Mouse (Mus musculus) left cerebral cortex, adult 2 months (tissue): ENCODE measurements around the gene Tmem62. TPM values are rescaled to one million over a fixed set of nuclear protein-coding genes. Genes with fewer than 3 reads are reported as not detected.
"Not testable (repeated sequence)": the region's sequence is repeated elsewhere in the genome, so short reads cannot be mapped to it uniquely, and the experiment has no call there.

Source experiments
- DNase-seq, 2 experiments: peaks; one replicate each; pipeline ENCODE4 v3.0.0; 2021 to 2022; ENCODE audit warnings: low spot score in 2 of 2, mixed read lengths in 1 of 2; ENCODE audit errors: extremely low spot score in 1 of 2
- H3K27ac ChIP-seq: fragments of 200-600 bp; 2 replicates; pipeline ENCODE4 v1.8.1; 2022
- H3K4me3 ChIP-seq: fragments of 200-600 bp; 2 replicates; pipeline ENCODE4 v1.8.1; 2022
- CTCF ChIP-seq: fragments of 200-600 bp; IDR thresholded peaks from 2 replicates; pipeline ENCODE4 v1.8.1; 2022; ENCODE audit warnings: antibody characterized with exemption, mild to moderate bottlenecking, moderate library complexity
- intact Hi-C: fragments of 180-260 bp; cut with DNase I; formaldehyde crosslinking; loops from one replicate; pipeline ENCODE4 v1.15.1; 2025
- microRNA-seq, 2 experiments: library from miRNA; unstranded; fragments of <30 nt; microRNA quantifications; one replicate each; pipeline ENCODE4 v1.2.0; 2021
- total RNA-seq, 2 experiments: library from RNA; stranded (reverse); gene quantifications; 2 replicates each; pipeline ENCODE4 v1.2.3; 2021

The Tmem62 gene
- total RNA-seq, 2 experiments from 2014 or later, result 21.8 to 28.5 TPM

DNA sequence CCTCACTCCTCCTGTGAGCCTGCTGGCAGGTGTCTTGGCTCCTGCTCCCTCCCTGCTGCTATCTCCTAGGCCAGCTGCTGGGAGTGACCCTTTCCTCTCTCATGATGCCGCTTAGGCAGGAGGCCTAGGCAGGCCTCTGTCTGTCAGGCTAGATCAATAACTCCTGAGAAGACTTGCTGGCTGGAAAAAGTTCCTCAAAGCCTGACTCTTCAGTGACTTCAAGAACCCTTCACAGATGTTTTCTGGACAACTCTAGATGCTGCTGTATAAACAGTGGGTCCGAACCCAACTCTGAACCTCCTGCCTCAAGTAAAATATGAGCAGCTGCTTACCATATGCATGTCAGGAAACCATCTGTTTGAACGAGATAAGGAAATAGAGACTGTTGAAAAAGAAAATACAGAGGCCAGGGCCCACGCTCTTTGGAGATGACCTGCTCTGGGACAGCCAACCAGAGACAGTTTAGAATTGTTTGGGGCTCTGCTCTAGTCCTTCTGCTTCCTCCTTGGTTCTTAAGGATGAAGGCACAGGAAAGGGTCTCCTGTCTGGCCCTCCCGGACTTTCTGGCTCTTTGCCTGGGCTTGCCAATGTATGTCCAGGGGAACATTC is 60.0 kb downstream of the Tmem62 start, which contains the start of gene Epb42:
Epb42 (minus strand) TSS at position 340 of the 609 bp plus-strand sequence.
- no peak within 1 kb of the TSS for H3K4me3 ChIP-seq
- no peak for DNase-seq
- intact Hi-C loops, result no loop called here
- TF ChIP-seq CTCF, result no peak
- no peak within 1 kb of the TSS for H3K27ac ChIP-seq

- H3K27ac ChIP-seq, intact Hi-C loops, DNase-seq, H3K4me3 ChIP-seq: not testable (repeated sequence)
Observed at GRCm38 (mm10) chr2:121038851-121039250, 62.0 kb downstream of the Tmem62 start.

DNA sequence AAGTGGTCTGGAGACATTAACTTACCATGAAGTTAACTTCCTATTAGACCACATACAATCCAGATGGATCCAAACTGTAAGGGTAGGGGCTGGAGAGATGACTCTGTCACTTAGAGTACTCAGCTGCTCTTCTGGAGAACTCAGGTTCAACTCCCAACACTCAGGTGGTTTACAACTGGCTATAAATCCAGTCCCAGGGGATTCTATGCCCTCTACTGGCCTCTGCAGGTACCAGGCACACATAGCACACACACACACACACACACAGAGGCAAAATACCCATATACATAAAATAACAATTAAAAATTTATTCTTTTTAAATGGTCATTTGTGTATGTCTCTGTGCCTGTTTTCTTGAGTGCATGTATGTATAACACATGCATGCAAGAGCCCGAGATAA is 62.6 kb downstream of the Tmem62 start:
- no peak for DNase-seq
- Histone ChIP-seq H3K4me3 (no peak overlapping the region), H3K27ac (no peak overlapping the region)
- no peak for TF ChIP-seq CTCF
- intact Hi-C loops, result no loop called here

GRCm38 (mm10) chr2:121041098-121041497 is 64.3 kb downstream of the Tmem62 start:
- intact Hi-C loops, result loop anchor here (1.0 to 10.0 kb wide), 2 partner anchors 61 to 354 kb away; no protein-coding TSS in a partner anchor
- no peak overlapping the region for H3K4me3 ChIP-seq
- H3K27ac ChIP-seq, result no peak overlapping the region
- DNase-seq, result peak in 1 of 2 experiments; percentile 16
- TF ChIP-seq CTCF, result peak; percentile 69

DNA sequence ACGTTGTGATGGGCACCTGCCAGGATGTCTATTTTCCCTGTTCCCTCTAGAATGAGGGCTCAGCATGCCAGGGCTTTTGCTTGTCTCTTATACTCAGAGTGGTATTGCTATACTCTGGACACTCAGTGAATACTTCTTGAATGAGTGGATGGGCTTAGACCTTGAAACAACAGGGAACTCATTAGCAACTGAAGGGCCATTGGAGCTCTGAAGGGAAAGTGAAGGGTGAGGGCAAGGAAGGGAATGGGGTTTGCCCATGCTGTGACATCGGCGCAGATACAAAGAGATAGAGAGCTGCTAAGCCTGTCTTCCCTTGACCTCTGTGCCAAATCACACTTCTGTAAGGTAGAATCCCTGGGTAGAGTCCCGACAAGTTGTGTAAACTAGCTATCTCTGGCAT is 68.8 kb downstream of the Tmem62 start:
- intact Hi-C loops, result loop anchor here (10.0 kb wide), 1 partner anchor 349 kb away; no protein-coding TSS in a partner anchor
- TF ChIP-seq CTCF, result no peak
- H3K27ac ChIP-seq, result no peak overlapping the region
- H3K4me3 ChIP-seq, result no peak overlapping the region
- no peak for DNase-seq

DNA sequence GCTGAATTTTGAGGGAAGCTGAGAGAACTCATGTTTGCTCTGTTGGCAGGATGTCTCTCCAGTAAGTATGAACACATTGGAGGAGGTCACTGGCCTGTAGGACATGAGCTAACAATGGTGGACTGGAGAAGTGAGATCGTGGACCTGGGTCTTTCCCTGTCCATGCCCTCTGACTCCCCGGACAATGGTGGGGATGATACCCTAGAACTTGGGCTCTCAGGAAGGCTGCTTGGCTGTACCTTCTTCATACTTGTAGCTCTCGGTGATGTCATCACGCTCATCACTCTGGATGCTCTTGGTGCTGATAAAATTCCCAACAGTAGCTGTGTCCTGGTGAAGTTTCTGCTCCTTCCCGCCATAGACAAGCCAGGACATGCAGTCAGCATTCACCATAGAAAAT is 75.4 kb downstream of the Tmem62 start:
- H3K4me3 ChIP-seq, result no peak overlapping the region
- no peak for DNase-seq
- intact Hi-C loops, result no loop called here
- no peak for TF ChIP-seq CTCF
- H3K27ac ChIP-seq, result no peak overlapping the region

- intact Hi-C loops, result no loop called here
- no peak for TF ChIP-seq CTCF
- DNase-seq, result no peak
- Histone ChIP-seq H3K4me3 (no peak overlapping the region), H3K27ac (no peak overlapping the region)
Observed at GRCm38 (mm10) chr2:121054060-121054459, 77.2 kb downstream of the Tmem62 start.

DNA sequence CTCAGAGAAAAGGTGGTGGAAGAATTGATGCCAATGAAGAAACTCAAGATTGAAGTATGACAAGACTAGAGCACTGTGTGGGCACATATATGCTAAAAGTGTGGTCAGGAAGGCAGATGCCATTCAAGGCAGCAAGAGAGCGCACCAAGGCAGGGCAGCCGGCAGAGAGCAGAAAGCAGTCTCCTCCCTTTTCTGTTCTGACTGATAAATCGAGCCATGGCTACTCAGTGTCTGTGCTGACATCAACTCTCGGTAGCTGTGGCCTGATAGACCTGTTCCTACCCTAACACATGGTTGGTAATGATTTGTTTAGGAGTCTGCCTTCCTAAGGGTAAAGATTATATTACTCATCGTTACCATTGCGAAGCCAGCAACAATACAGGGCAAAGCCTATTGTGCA is 79.1 kb downstream of the Tmem62 start:
- intact Hi-C loops, result no loop called here
- no peak for DNase-seq
- no peak overlapping the region for H3K4me3 ChIP-seq
- no peak for TF ChIP-seq CTCF
- H3K27ac ChIP-seq, result no peak overlapping the region

Small RNA genes within 50 kb of the gene (microRNA-seq; reads per million reads assigned to microRNA genes)
- 0 reads per million in 2 experiments for gene Gm44325

Other genes starting within 250 kb of the Tmem62 start
- gene Cdan1, start 126.9 kb upstream of the Tmem62 start, total RNA-seq, result 10 to 100 TPM; 30.0 to 33.6 TPM
- gene Ttbk2, start 126.4 kb upstream of the Tmem62 start, total RNA-seq, result 100 to 1,000 TPM in 1 of 2 experiments, 10 to 100 TPM in 1; 97.7 to 101 TPM
- 10 to 100 TPM; 41.8 to 45.0 TPM for gene Ubr1, start 6.3 kb upstream of the Tmem62 start, total RNA-seq
- gene Ccndbp1, start 31.4 kb downstream of the Tmem62 start, total RNA-seq, result 10 to 100 TPM; 57.0 to 57.6 TPM
- not detected for gene Epb42, start 60.1 kb downstream of the Tmem62 start, total RNA-seq
- not detected for gene Tgm5, start 108.8 kb downstream of the Tmem62 start, total RNA-seq
- under 1 TPM in 1 of 2 experiments, not detected in 1; 0.16 TPM for gene Tgm7, start 132.8 kb downstream of the Tmem62 start, total RNA-seq
- 10 to 100 TPM; 18.2 to 19.9 TPM for gene Adal, start 163.4 kb downstream of the Tmem62 start, total RNA-seq
- 1 to 10 TPM; 6.5 to 7.7 TPM for gene Lcmt2, start 163.6 kb downstream of the Tmem62 start, total RNA-seq
- 10 to 100 TPM; 45.7 to 48.6 TPM for gene Tubgcp4, start 193.6 kb downstream of the Tmem62 start, total RNA-seq
- 1 to 10 TPM; 6.1 to 6.3 TPM for gene Zscan29, start 194.1 kb downstream of the Tmem62 start, total RNA-seq